Mouse (Mus musculus) CH12.LX (cell line): Measurements from ENCODE around the gene Hist1h1d. TPM values are rescaled to one million over a fixed set of nuclear protein-coding genes. Genes with fewer than 3 reads are reported as not detected.
"Not testable (repeated sequence)": the region's sequence is repeated elsewhere in the genome, so short reads cannot be mapped to it uniquely, and the experiment has no call there.

Experiments used
- DNase-seq: peaks from one replicate; pipeline ENCODE4 v3.0.0-alpha.2; 2013; ENCODE audit errors: extremely low read depth
- H3K27ac ChIP-seq: 2 replicates; pipeline ENCODE4 v1.5.1; 2012; ENCODE audit warnings: low read depth, mild to moderate bottlenecking, control low read depth, moderate library complexity; ENCODE audit not compliant: insufficient read depth
- H3K27me3 ChIP-seq: replicated peaks from 2 replicates; pipeline ENCODE3; 2012; ENCODE audit warnings: inconsistent platforms
- H3K36me3 ChIP-seq, 2 experiments: replicated peaks in 1 of 2; 2 replicates each; pipeline versions ENCODE3 to v1.6.1; 2012; ENCODE audit warnings: inconsistent platforms in 1 of 2, low read length in 1 of 2, mild to moderate bottlenecking in 1 of 2, mixed read lengths in 1 of 2, moderate library complexity in 1 of 2; ENCODE audit not compliant: control insufficient read depth in 1 of 2, insufficient read depth in 1 of 2
- H3K4me1 ChIP-seq, 2 experiments: 2 replicates each; pipeline ENCODE4 v1.6.1; 2012; ENCODE audit warnings: inconsistent platforms in 1 of 2, moderate library complexity in 1 of 2; ENCODE audit not compliant: insufficient read depth in 2 of 2, control insufficient read depth in 1 of 2
- H3K4me2 ChIP-seq: 2 replicates; pipeline ENCODE4 v1.6.1; 2012; ENCODE audit warnings: low read depth, mild to moderate bottlenecking, control low read depth; ENCODE audit not compliant: poor library complexity, insufficient read depth, severe bottlenecking
- H3K4me3 ChIP-seq, 3 experiments: fragments of 150-350 bp in 1 of 3; sonication (generic) in 1 of 3; replicated peaks in 1 of 3; 2 replicates each; pipeline versions ENCODE3 to v1.5.1; 2011 to 2012; ENCODE audit warnings: low read depth in 2 of 3, low read length in 2 of 3, mild to moderate bottlenecking in 2 of 3, moderate library complexity in 2 of 3, control low read depth in 1 of 3, improper control_type of control experiment in 1 of 3, inconsistent platforms in 1 of 3, mixed read lengths in 1 of 3; ENCODE audit not compliant: poor library complexity in 1 of 3
- H3K79me2 ChIP-seq: replicated peaks from 2 replicates; pipeline ENCODE4 v1.6.1; 2012; ENCODE audit warnings: mild to moderate bottlenecking, moderate library complexity; ENCODE audit not compliant: control insufficient read depth, poor library complexity, insufficient read depth, severe bottlenecking; ENCODE audit errors: extremely low read depth
- H3K9ac ChIP-seq: 2 replicates; pipeline ENCODE4 v1.6.1; 2012; ENCODE audit warnings: low read depth, mild to moderate bottlenecking, control low read depth, moderate library complexity; ENCODE audit not compliant: insufficient read depth
- H3K9me3 ChIP-seq: replicated peaks from 2 replicates; pipeline ENCODE3; 2012; ENCODE audit warnings: low read length, inconsistent platforms, mixed read lengths
- CHD1 ChIP-seq: IDR thresholded peaks from 2 replicates; pipeline ENCODE4 v1.6.1; 2012; ENCODE audit warnings: low read depth, low read length, improper control_type of control experiment, inconsistent platforms
- E2F4 ChIP-seq: IDR thresholded peaks from 2 replicates; pipeline ENCODE4 v1.6.1; 2011; ENCODE audit warnings: low read depth, low read length, improper control_type of control experiment; ENCODE audit not compliant: insufficient replicate concordance
- HCFC1 ChIP-seq: IDR thresholded peaks from 2 replicates; pipeline ENCODE4 v1.6.1; 2012; ENCODE audit warnings: low read depth, mild to moderate bottlenecking, inconsistent platforms, low read length, improper control_type of control experiment
- MAFK ChIP-seq: IDR thresholded peaks from 2 replicates; pipeline ENCODE4 v1.6.1; 2011; ENCODE audit warnings: low read length, improper control_type of control experiment; ENCODE audit not compliant: insufficient replicate concordance
- MAX ChIP-seq: IDR thresholded peaks from 2 replicates; pipeline ENCODE4 v1.6.1; 2011; ENCODE audit warnings: low read length, improper control_type of control experiment
- MYC ChIP-seq: IDR thresholded peaks from 2 replicates; pipeline ENCODE4 v1.6.1; 2011; ENCODE audit warnings: low read depth, mild to moderate bottlenecking, improper control_type of control experiment, low read length
- NELFE ChIP-seq: IDR thresholded peaks from 2 replicates; pipeline ENCODE4 v1.6.1; 2011; ENCODE audit warnings: low read depth, low read length, improper control_type of control experiment
- POLR2A ChIP-seq: IDR thresholded peaks from 2 replicates; pipeline ENCODE4 v1.6.1; 2011; ENCODE audit warnings: low read depth, mild to moderate bottlenecking, improper control_type of control experiment, low read length
- POLR2AphosphoS2 ChIP-seq: IDR thresholded peaks from 2 replicates; pipeline ENCODE4 v1.6.1; 2011; ENCODE audit warnings: low read depth, low read length, improper control_type of control experiment
- RCOR1 ChIP-seq: conservative IDR thresholded peaks from 2 replicates; pipeline ENCODE4 v1.6.1; 2012; ENCODE audit warnings: low read depth, mild to moderate bottlenecking, inconsistent platforms, low read length, improper control_type of control experiment
- SIN3A ChIP-seq: IDR thresholded peaks from 2 replicates; pipeline ENCODE4 v1.6.1; 2012; ENCODE audit warnings: low read length, improper control_type of control experiment, inconsistent platforms
- UBTF ChIP-seq: IDR thresholded peaks from 2 replicates; pipeline ENCODE4 v1.6.1; 2012; ENCODE audit warnings: low read depth, mild to moderate bottlenecking, inconsistent platforms, low read length, improper control_type of control experiment, moderate library complexity
- ZMIZ1 ChIP-seq: IDR thresholded peaks from 2 replicates; pipeline ENCODE4 v1.6.1; 2012; ENCODE audit warnings: low read depth, mild to moderate bottlenecking, inconsistent platforms, low read length, improper control_type of control experiment
- ZNF384 ChIP-seq: IDR thresholded peaks from 2 replicates; pipeline ENCODE4 v1.6.1; 2012; ENCODE audit warnings: low read depth, low read length, improper control_type of control experiment, inconsistent platforms
- dilution Hi-C: fragments of 300-500 bp; cut with MboI; formaldehyde crosslinking; loops from 2 replicates; pipeline ENCODE4 v1.14.3; 2020; ENCODE audit warnings: low sequenced_read_pairs; ENCODE audit not compliant: extremely low pct_unique_long_range_greater_than_20kb, extremely low pct_ligation_motif_present
- in situ Hi-C: fragments of 300-500 bp; cut with MboI; formaldehyde crosslinking; loops from 3 replicates; pipeline ENCODE4 v1.14.3; 2019; ENCODE audit warnings: low sequenced_read_pairs, low pct_ligation_motif_present, low pct_unique_long_range_greater_than_20kb, mixed read lengths
- polyA plus RNA-seq: library from polyadenylated mRNA; unstranded; fragments of >175 nt; gene quantifications from 2 replicates; pipeline ENCODE4 v1.2.1, GENCODE M21; 2012; ENCODE audit warnings: low read depth; ENCODE audit not compliant: insufficient read length
- total RNA-seq, 2 experiments: library from RNA; depleted of rRNA; stranded (reverse); fragments of 300-350 nt in 1 of 2; fragments of >200 nt in 1 of 2; gene quantifications; 2 replicates each; pipeline ENCODE4 v1.2.3; 2012 to 2014

Gene Hist1h1d
- total and polyA plus RNA-seq, 3 experiments: 0.14 to 112 (median 2.3) TPM

DNA sequence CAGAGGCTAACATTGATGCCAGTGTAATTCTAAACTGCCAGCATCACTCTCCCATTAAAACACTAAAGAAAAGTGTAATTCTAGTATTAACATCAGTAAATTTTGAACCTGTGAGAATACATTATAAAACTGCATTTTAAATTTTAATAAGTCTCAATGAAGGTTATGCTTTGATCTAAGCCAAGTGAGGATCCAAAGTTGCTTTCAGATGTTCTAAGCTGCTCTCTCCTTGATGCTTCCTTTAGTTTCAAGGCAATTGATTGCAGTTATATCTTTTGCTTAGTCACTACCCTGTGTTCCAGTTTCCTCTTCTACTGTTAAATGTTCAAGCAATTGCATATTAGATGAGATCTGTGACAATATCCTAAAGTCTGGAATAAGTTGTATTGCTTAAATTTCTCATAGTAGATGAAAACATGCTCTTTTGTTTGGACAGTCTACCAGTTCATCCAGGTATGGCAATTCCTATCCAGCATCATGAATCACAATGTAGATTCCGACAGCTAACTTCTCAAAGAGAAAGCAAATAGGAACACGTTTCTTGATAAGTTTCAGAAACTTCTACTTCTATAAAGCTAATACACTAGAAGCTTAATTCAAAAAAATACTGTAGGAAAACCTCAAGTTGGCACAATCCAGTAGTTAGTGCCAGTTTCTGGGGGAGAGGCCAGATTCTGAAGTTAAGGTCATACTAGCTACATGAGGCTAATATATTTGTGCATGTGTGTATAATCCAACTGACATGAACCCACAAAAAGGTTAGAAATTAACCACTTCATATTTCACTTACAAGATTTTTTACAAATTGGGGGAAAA lies 19.4 kb downstream of the Hist1h1d start:
- Histone ChIP-seq H3K4me1 (peaks cover 0 to 14% of the 10 kb centered on the region in 2 experiments; a peak in 2 of 4 replicates), H3K9ac (peak overlapping the region; percentile 91), H3K4me2 (peak overlapping the region; percentile 78), H3K27ac (peak overlapping the region; percentile 98), H3K79me2 (no peaks in the 10 kb centered on the region), H3K36me3 (no peaks in the 10 kb centered on the region), H3K4me3 (peak overlapping the region; percentile 24 to 36 (median 34)), H3K9me3 (no peaks in the 10 kb centered on the region), H3K27me3 (no peaks in the 10 kb centered on the region)
- peak; percentile 66 for DNase-seq
- in situ Hi-C loops: loop anchor here (25.0 kb wide), 1 partner anchor 1835 kb away; the partner anchor contains the start of gene Hist1h4j
- TF ChIP-seq POLR2AphosphoS2 (peak; percentile 82), ZNF384 (no peak), CHD1 (peak; percentile 20; the same call in 1 of the 2 replicates), HCFC1 (0 out of 2 replicates have a peak, but pooled peaks have one; percentile 10), MAFK (no peak), E2F4 (0 out of 2 replicates have a peak, but pooled peaks have one; percentile 26), NELFE (peak; percentile 7; the same call in 1 of the 2 replicates)
- dilution Hi-C loops: no loop called here

GRCm38 (mm10) chr13:23573034-23573897 lies 20.2 kb downstream of the Hist1h1d start:
- H3K27ac ChIP-seq: peak overlapping the region; percentile 93
- DNase-seq: peak; percentile 54
- H3K9me3 ChIP-seq, H3K79me2 ChIP-seq, H3K27me3 ChIP-seq, dilution Hi-C loops, H3K36me3 ChIP-seq: not testable (repeated sequence)
- peak overlapping the region; percentile 91 for H3K9ac ChIP-seq
- in situ Hi-C loops: loop anchor here (25.0 kb wide), 1 partner anchor 1836 kb away; the partner anchor contains the start of gene Hist1h4j
- peaks cover 0 to 15% of the 10 kb centered on the region in 2 experiments; a peak in 2 of 4 replicates for H3K4me1 ChIP-seq
- H3K4me2 ChIP-seq: peak overlapping the region; percentile 78
- TF ChIP-seq POLR2AphosphoS2: peak; percentile 74; the same call in 1 of the 2 replicates
- TF ChIP-seq MAX: 0 out of 2 replicates have a peak, but pooled peaks have one; percentile 62
- TF ChIP-seq POLR2A: peak; percentile 65
- peak; percentile 75; the same call in 1 of the 2 replicates for TF ChIP-seq UBTF
- peak; percentile 77; the same call in 1 of the 2 replicates for TF ChIP-seq MYC
- TF ChIP-seq ZMIZ1: peak; percentile 79; the same call in 1 of the 2 replicates
- 0 out of 2 replicates have a peak, but pooled peaks have one; percentile 31 for TF ChIP-seq SIN3A
- TF ChIP-seq RCOR1: peak; percentile 15; the same call in 1 of the 2 replicates
- H3K4me3 ChIP-seq: peak overlapping the region; percentile 34 to 59 (median 39)
